Mouse (Mus musculus) monocyte, adult 2 months (primary cell): ENCODE data around the gene Itpkb.
A peak's percentile ranks its signal among the peaks of the same experiment; 100 is the strongest.

Source experiments
- DNase-seq, 2 experiments: peaks; one replicate each; pipeline ENCODE4 v3.0.0; 2022; ENCODE audit warnings: low spot score in 2 of 2, low read depth in 1 of 2

The Itpkb gene

GRCm38 (mm10) chr1:180330145-180330706 lies at the start of gene Itpkb:
TSS of gene Itpkb (plus strand) at chr1:180330485.
- DNase-seq = peak in 1 of 2 experiments; percentile 46

- DNase-seq = no peak
Measured at GRCm38 (mm10) chr1:180282581-180282980, 47.7 kb upstream of the Itpkb start.

DNA sequence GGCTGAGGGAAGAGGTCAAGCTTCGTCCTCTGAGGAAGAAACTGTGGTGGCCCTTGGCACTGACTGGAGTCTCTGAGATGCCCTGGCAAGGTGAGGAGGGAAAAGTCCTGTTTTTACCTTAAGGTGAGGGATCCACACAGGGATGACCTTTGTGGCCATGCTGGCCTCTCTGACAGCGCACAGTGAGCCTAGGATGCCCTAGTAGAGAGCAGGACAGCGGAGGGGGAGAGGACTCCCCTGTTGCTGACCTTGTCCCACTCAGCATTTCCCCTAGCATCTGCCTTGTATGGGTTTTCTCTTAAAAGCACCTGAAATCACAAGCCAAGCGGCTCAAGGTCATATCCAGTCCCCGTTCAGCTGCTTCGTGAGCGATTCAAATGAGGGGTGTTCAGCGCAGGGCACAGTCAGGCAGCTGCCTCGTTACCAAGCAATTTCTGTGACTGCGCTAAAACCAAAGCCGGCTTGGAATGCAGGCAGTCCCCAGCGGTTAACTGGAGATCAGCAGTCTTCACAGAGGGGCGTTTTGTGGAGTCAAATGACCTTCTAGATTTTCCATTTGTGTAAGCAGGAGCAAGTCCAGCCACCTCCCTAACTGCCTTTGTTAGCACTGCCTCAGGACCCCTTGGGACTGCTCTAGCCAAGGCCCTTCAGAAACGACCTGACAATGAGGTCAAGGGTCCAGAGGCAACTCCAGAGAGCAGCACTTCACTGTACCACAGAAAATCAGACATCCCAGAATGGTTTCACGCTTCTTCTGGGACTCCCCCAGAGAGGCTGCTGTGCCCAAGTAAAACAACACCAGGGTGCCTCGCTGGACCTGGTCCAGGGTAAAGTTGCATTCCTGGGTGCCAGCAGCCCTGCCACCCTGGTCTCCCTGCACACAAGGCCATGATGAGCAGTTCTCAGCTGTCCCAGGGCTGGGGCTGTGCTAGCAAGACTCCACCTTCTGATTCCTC lies 46.2 kb upstream of the Itpkb start:
- no peak for DNase-seq

- DNase-seq = no peak
Measured at GRCm38 (mm10) chr1:180286081-180286831, 44.0 kb upstream of the Itpkb start.

DNA sequence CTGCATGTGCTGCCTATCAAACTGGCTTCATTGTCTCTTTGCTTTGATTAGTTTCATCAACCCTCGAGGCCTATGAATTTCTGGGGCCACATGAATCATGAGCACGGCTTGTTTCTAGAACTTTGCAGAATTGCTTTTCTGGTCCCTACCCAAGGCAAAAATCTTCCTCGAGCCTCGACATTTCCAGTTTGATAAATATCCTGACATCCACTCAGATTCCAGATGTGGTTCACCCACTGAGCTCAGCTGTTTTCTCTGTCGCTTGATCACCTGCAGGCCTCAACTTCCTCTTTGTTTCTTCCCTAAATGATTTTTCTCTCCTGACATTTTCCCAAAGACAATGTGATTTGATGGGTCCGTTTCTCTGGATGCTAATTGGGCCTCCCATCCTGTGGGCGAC lies 42.1 kb upstream of the Itpkb start:
- no peak for DNase-seq

DNA sequence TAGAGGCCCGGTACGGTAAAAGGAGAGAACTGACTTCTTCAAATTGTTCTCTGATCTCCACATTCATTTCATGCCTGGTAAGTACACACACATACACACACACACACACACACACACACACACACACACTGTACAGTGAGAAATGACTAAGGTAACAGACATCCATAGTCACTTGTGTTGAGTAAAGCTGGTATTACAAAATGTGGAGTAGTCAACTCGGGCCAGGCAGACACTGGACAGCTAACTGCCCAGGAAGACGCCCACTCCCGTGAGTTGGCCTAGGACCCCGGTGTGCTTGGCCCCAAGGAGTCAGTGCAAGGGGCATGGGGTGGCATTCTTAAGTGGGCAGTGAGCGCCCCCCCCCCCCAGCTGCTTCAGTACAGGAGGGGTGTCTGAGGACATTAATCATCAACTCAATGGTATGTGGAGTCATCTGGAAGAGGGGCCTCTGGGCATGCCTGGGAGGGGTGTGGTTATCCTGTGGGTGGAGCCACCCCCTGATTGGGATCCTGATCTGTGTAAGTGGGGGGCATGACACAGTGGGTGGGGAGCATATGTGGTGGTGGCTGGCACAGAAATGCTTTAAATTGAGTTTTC lies 41.3 kb upstream of the Itpkb start:
- DNase-seq = no peak

- no peak for DNase-seq
Measured at GRCm38 (mm10) chr1:180289788-180290187, 40.5 kb upstream of the Itpkb start.

GRCm38 (mm10) chr1:180290358-180290757 lies 39.9 kb upstream of the Itpkb start:
- DNase-seq = no peak

DNA sequence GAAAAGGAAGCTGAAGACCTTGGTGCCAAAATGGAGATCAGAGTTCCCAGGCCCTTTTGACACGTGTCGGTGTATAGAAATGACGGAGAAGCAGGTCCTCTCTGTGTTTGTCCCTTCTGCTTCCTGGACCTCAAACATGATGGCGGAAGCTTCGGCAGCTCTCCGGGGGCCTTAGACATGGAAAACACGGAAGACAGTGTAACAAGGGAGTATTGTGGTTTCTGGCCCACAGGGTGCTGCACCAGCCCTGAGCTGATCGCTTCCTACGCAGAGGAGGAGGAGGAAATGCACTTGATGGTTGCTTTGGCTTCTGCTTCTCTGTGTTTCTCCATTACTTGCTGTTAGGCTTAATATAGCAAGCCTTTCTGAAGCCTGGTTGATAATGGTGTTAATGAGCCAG lies 34.2 kb upstream of the Itpkb start:
- DNase-seq = peak; percentile 19 to 53

GRCm38 (mm10) chr1:180299697-180300096 lies 30.6 kb upstream of the Itpkb start:
- no peak for DNase-seq

DNA sequence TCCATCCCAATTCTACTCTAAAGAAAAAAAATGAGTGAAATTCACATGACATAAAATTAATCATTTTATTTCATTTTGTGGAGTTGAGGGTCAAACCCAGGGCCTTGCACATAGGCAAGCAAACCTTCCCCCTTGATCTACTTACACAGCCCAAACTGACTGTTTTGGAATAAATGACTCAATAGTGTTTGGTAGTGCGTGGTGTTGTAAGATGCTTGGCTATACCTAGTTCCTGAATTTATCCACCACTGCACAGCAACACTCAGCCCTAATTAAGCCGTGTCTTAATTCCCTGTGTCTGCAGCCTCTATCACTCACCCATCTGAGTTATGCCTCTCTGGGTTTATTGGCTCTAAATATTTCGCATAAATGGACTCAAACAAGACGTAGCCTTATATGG lies 30.0 kb upstream of the Itpkb start:
- peak in 1 of 2 experiments; percentile 34 for DNase-seq

DNA sequence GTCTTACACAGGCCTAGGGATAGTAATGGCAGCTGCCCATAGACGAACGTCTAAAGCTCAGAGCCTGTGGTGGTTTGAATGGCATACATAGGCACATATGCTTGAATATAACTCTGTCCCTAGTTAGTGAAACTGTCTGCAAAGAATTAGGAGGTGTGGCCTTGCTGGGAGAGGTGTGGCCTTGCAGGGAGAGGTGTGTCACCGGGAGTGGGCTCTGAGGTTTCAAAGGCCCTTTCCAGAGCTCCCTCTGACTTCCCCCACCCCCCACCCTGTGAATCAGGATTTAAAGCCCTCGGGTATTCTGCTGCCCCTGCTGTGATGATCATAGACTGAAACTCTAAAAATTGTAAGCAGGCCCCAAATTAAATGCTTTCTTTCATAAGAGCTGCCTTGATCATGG lies 29.3 kb upstream of the Itpkb start:
- DNase-seq = no peak

DNA sequence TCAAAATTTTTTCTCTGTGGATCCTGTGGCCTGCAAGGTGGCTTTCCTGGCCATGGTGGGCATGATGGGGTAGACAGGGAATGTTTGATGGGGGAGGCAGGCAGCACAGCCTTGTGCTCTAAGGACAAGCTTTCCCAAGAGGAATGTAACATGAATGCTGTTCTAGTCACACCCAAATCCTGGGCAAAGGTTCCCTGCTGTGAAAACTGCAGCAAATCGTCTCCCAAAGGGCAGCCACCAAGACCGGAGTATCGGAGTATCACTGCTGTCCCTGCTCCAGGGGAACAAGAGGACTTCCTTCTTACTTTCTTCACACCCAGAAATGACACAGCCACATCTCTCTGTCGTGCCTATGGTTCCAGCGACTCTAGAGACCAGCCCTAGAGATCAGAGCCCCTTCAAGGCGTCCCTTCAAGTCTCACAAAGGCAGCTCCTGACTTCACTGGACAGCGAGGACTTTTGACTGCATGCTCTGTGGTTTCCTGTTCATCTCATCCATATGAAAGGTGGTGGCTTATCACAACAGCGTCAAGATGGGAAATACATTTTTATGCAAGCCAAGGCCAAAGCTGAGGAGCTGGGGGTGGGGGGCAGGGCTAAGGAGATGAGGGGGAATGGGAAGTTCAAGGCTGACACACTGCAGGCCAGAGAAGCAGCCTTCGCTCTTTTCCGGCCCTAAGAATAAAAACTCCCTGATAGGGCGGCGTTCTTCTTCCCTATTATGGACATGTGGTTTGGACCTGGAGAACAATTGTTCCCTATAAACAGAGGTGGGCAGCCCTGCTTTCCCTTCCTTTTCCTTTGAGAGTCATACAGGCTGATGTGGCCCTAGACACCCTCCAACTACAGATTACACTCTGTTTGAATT lies 27.8 kb upstream of the Itpkb start:
- no peak for DNase-seq

- DNase-seq = no peak
Measured at GRCm38 (mm10) chr1:180303600-180303999, 26.7 kb upstream of the Itpkb start.

- DNase-seq = no peak
Measured at GRCm38 (mm10) chr1:180306889-180307288, 23.4 kb upstream of the Itpkb start.

- DNase-seq = no peak
Measured at GRCm38 (mm10) chr1:180307661-180308060, 22.6 kb upstream of the Itpkb start.

GRCm38 (mm10) chr1:180308897-180309296 lies 21.4 kb upstream of the Itpkb start:
- DNase-seq = no peak

DNA sequence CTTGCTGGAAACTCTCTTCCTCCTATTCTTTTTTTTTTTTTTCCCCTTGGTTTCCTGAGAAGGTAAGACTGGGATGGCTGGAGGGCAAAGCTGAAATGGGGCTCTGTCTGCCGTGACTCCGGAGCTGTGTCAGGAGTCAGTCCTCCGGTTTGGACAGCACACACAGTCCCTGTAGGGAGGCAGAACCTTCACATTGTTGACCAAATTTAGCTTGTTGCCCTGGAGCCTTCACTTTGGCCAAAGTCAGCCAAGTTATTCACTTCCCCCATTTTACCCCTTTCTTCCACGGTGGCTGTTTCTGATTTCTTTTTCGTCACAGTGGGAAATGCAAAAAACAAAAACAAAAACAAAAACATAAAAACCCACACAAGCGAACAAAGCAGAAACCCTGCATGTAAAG lies 18.0 kb upstream of the Itpkb start:
- DNase-seq = no peak

- DNase-seq = no peak
Measured at GRCm38 (mm10) chr1:180312792-180313311, 17.4 kb upstream of the Itpkb start.
